34 mouse cellular contexts compared by ENCODE assay signal in the genomic region with DNA sequence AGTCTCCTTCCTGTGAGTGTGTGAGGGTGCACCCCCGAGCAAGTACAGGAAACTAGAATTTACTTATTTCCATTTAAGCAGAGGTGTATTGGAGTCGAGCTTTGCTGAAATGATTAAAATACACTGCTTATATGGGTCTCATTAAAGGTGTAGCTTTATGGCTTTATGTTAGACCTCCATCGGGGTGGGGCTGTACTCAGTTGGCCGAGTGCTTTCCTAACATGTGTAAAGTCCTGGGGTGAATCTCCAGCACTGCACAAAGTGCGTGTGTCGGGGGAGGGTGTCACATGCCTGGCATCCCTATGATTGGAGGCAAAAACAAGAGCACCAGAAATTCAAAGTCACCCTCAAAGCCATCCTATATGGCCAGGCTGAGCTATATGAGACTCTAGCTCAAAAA.
"Had no signal": no experiment of that assay in that cellular context is flagged by ENCODE, and none has a peak within 500 bp of the region (broad histone marks: within the 10 kb centered on the region; RNA-seq: fewer than 3 reads in every experiment).

No protein-coding gene starts in this region.

- H3K4me3 ChIP-seq: heart, embryonic 10.5 days; heart, embryonic 12.5 days; heart, embryonic 13.5 days; heart, embryonic 15.5 days; hindbrain, embryonic 10.5 days; hindbrain, embryonic 12.5 days; hindbrain, embryonic 13.5 days; hindbrain, embryonic 15.5 days; kidney, embryonic 15.5 days; layer of hippocampus, adult 2 months; left cerebral cortex, adult 2 months had no signal

- H3K4me2 ChIP-seq: heart, embryonic 11.5 days; heart, embryonic 12.5 days; heart, embryonic 13.5 days; heart, embryonic 15.5 days; hindbrain, embryonic 12.5 days; hindbrain, embryonic 13.5 days; hindbrain, embryonic 14.5 days; hindbrain, embryonic 15.5 days; kidney, embryonic 15.5 days had no signal

- ATAC-seq: hindbrain, embryonic 16.5 days; hindbrain, postnatal 0 days; inflammation-experienced regulatory T-cells, adult 6 months; intestine, postnatal 0 days had no signal

- H3K4me1 ChIP-seq: hindbrain, embryonic 12.5 days; hindbrain, embryonic 13.5 days; hindbrain, embryonic 15.5 days had no signal

- H3K36me3 ChIP-seq: heart, embryonic 10.5 days; heart, embryonic 12.5 days; heart, embryonic 13.5 days; heart, embryonic 15.5 days; hindbrain, embryonic 10.5 days; hindbrain, embryonic 12.5 days; hindbrain, embryonic 13.5 days; hindbrain, embryonic 15.5 days; kidney, embryonic 15.5 days had no signal

- DNase-seq: heart, postnatal 10 days; heart, postnatal 14 days; heart, postnatal 36 days; heart, postnatal 4 days; kidney, adult 11 months; kidney, adult 18-20 months; kidney, adult 2 months; kidney, adult 8-10 months; kidney, adult 9 months; kidney, postnatal 10 days; kidney, postnatal 14 days; kidney, postnatal 25 days; kidney, postnatal 36 days; kidney, postnatal 4 days; layer of hippocampus, adult 9-11 months; layer of hippocampus, postnatal 36 days had no signal

- H3K9me3 ChIP-seq: heart, embryonic 10.5 days; heart, embryonic 12.5 days; heart, embryonic 13.5 days; heart, embryonic 15.5 days; hindbrain, embryonic 10.5 days; hindbrain, embryonic 12.5 days; hindbrain, embryonic 13.5 days; hindbrain, embryonic 15.5 days; kidney, embryonic 15.5 days had no signal

- H3K27ac ChIP-seq: heart, embryonic 10.5 days; heart, embryonic 13.5 days; heart, embryonic 15.5 days; hindbrain, embryonic 10.5 days; hindbrain, embryonic 12.5 days; hindbrain, embryonic 13.5 days; hindbrain, embryonic 14.5 days; hindbrain, embryonic 15.5 days; hindbrain, postnatal 0 days; kidney, embryonic 15.5 days; kidney, postnatal 0 days; layer of hippocampus, adult 2 months; left cerebral cortex, adult 2 months had no signal

- H3K27me3 ChIP-seq: heart, embryonic 12.5 days; heart, embryonic 13.5 days; heart, embryonic 15.5 days; hindbrain, embryonic 12.5 days; hindbrain, embryonic 13.5 days; hindbrain, embryonic 15.5 days; kidney, embryonic 15.5 days had no signal

- H3K9ac ChIP-seq: heart, embryonic 12.5 days; heart, embryonic 13.5 days; heart, embryonic 15.5 days; hindbrain, embryonic 12.5 days; hindbrain, embryonic 13.5 days; hindbrain, embryonic 14.5 days; hindbrain, embryonic 15.5 days; kidney, embryonic 15.5 days had no signal
